Comparison of ENCODE assay signal across 9 mouse cellular contexts in genomic region chr13:76383972-76384663, GRCm38 (mm10). TPM values are rescaled to one million over a fixed set of nuclear protein-coding genes. Genes with fewer than 3 reads are reported as not detected.
DNase-seq lines count a peak whose midpoint lies in the region; ATAC-seq and TF ChIP-seq lines count a peak whose summit lies in the region.
"Had no signal": no experiment of that assay in that cellular context is flagged by ENCODE, and none has a peak within 500 bp of the region (broad histone marks: within the 10 kb centered on the region; RNA-seq: fewer than 3 reads in every experiment).

Gene Mctp1, plus strand, starts transcription at chr13:76384535.

- H3K27me3 ChIP-seq in thymus, adult 2 months (ENCODE audit: control insufficient read depth, insufficient read depth, low read length), result peaks cover 8% of the 10 kb centered on the region; the same call in 1 of the 2 replicates
- peaks cover 28% of the 10 kb centered on the region for H3K27me3 ChIP-seq in embryonic facial prominence, embryonic 15.5 days
- peaks cover 24% of the 10 kb centered on the region for H3K27me3 ChIP-seq in heart, embryonic 11.5 days (ENCODE audit: control insufficient read depth, insufficient read depth, low read length)
- peaks cover 18% of the 10 kb centered on the region for H3K27me3 ChIP-seq in kidney, embryonic 14.5 days (ENCODE audit: control insufficient read depth, insufficient read depth, low read length)
- H3K27me3 ChIP-seq in liver, embryonic 11.5 days (replicated peaks; ENCODE audit: control insufficient read depth, insufficient read depth, low read length), result peaks cover 19% of the 10 kb centered on the region
- no peaks in the 10 kb centered on the region; the same call in 1 of the 2 replicates for H3K27me3 ChIP-seq in testis, adult 2 months (ENCODE audit: control insufficient read depth, insufficient read depth, low read length)
- H3K27me3 ChIP-seq: CH12.LX had no signal

- H3K4me1 ChIP-seq in thymus, adult 2 months (replicated peaks; ENCODE audit: control insufficient read depth, insufficient read depth, low read length), result 0 out of 2 replicates have a peak, but pooled peaks cover 3% of the 10 kb centered on the region
- H3K4me1 ChIP-seq in embryonic facial prominence, embryonic 15.5 days, result peaks cover 16% of the 10 kb centered on the region
- H3K4me1 ChIP-seq in heart, embryonic 11.5 days (ENCODE audit: control insufficient read depth, insufficient read depth, low read length), result no peaks in the 10 kb centered on the region
- no peaks in the 10 kb centered on the region for H3K4me1 ChIP-seq in kidney, embryonic 14.5 days (ENCODE audit: control insufficient read depth, insufficient read depth, low read length)
- peaks cover 5% of the 10 kb centered on the region for H3K4me1 ChIP-seq in liver, embryonic 11.5 days (replicated peaks; ENCODE audit: control insufficient read depth, insufficient read depth, low read length)
- peaks cover 6% of the 10 kb centered on the region for H3K4me1 ChIP-seq in testis, adult 2 months (ENCODE audit: control insufficient read depth, insufficient read depth, low read length)

- H3K27ac ChIP-seq in thymus, adult 2 months (ENCODE audit: control insufficient read depth, insufficient read depth, low read length), result no peak within 1 kb of the TSS
- H3K27ac ChIP-seq in embryonic facial prominence, embryonic 15.5 days (replicated peaks), result no peak within 1 kb of the TSS
- no peak within 1 kb of the TSS for H3K27ac ChIP-seq in heart, embryonic 11.5 days (ENCODE audit: low read depth, low read length)
- H3K27ac ChIP-seq in kidney, embryonic 14.5 days (ENCODE audit: low read depth, low read length), result no peak within 1 kb of the TSS
- H3K27ac ChIP-seq in liver, embryonic 11.5 days (ENCODE audit: low read depth, low read length), result no peak within 1 kb of the TSS
- no peak within 1 kb of the TSS for H3K27ac ChIP-seq in testis, adult 2 months (ENCODE audit: control insufficient read depth, insufficient read depth, low read depth, low read length)

- no peak for TF ChIP-seq CTCF in thymus, adult 2 months (IDR thresholded peaks at IDR 0.05; ENCODE audit: borderline replicate concordance, control insufficient read depth, extremely low read depth, insufficient read depth, low read length, poor library complexity)
- no peak for TF ChIP-seq CTCF in testis, adult 2 months (IDR thresholded peaks at IDR 0.05; ENCODE audit: control insufficient read depth, insufficient read depth, insufficient replicate concordance, low read depth, low read length)

- H3K9ac ChIP-seq in embryonic facial prominence, embryonic 15.5 days, result 0 out of 2 replicates have a peak within 1 kb of the TSS, but pooled peaks have one; percentile 1
- H3K9ac ChIP-seq in heart, embryonic 11.5 days (ENCODE audit: low read depth, low read length), result peak within 1 kb of the TSS; percentile 50
- peak within 1 kb of the TSS; percentile 52 for H3K9ac ChIP-seq in kidney, embryonic 14.5 days (ENCODE audit: low read depth, low read length)
- peak within 1 kb of the TSS; percentile 64 for H3K9ac ChIP-seq in liver, embryonic 11.5 days (ENCODE audit: low read depth, low read length)

- peak within 1 kb of the TSS; percentile 26 for H3K4me3 ChIP-seq in thymus, adult 2 months (ENCODE audit: control insufficient read depth, insufficient read depth, low read length)
- H3K4me3 ChIP-seq in embryonic facial prominence, embryonic 15.5 days (replicated peaks), result peak within 1 kb of the TSS; percentile 52
- H3K4me3 ChIP-seq in heart, embryonic 11.5 days (ENCODE audit: low read depth, low read length), result peak within 1 kb of the TSS; percentile 62
- H3K4me3 ChIP-seq in kidney, embryonic 14.5 days (ENCODE audit: low read length), result peak within 1 kb of the TSS; percentile 57
- peak within 1 kb of the TSS; percentile 69 for H3K4me3 ChIP-seq in liver, embryonic 11.5 days (ENCODE audit: low read depth, low read length)
- H3K4me3 ChIP-seq in testis, adult 2 months (ENCODE audit: control insufficient read depth, low read depth, low read length), result peak within 1 kb of the TSS; percentile 46

- H3K9me3 ChIP-seq in embryonic facial prominence, embryonic 15.5 days (replicated peaks), result no peaks in the 10 kb centered on the region
- no peaks in the 10 kb centered on the region for H3K9me3 ChIP-seq in heart, embryonic 11.5 days (replicated peaks; ENCODE audit: control insufficient read depth, low read length)
- H3K9me3 ChIP-seq in kidney, embryonic 14.5 days (ENCODE audit: control insufficient read depth, low read length), result no peaks in the 10 kb centered on the region
- no peaks in the 10 kb centered on the region for H3K9me3 ChIP-seq in liver, embryonic 11.5 days (ENCODE audit: control insufficient read depth, low read length)

- peak; percentile 89 for ATAC-seq in embryonic facial prominence, embryonic 15.5 days (ENCODE audit: insufficient number of reproducible peaks, low FRiP score, low TSS enrichment, low read depth)
- ATAC-seq in heart, embryonic 11.5 days (replicated peaks; ENCODE audit: insufficient number of reproducible peaks, low FRiP score, low TSS enrichment), result peak; percentile 83
- ATAC-seq in kidney, embryonic 14.5 days (ENCODE audit: low FRiP score, low TSS enrichment), result peak; percentile 96
- ATAC-seq in liver, embryonic 11.5 days (replicated peaks; ENCODE audit: low FRiP score), result peak; percentile 86
- peak; percentile 34; the same call in 1 of the 2 replicates for ATAC-seq in monocyte, adult 5-6 weeks (replicated peaks; ENCODE audit: insufficient number of reproducible peaks, low FRiP score, low TSS enrichment, poor library complexity, severe bottlenecking)

- TF ChIP-seq POLR2A in thymus, adult 2 months (IDR thresholded peaks at IDR 0.05; ENCODE audit: control insufficient read depth, extremely low read depth, insufficient read depth, low read length, poor library complexity), result no peak
- no peak for TF ChIP-seq POLR2A in testis, adult 2 months (IDR thresholded peaks at IDR 0.05; ENCODE audit: control insufficient read depth, low read depth, low read length)

- 1% methylated on average over 61 of the region's 62 CpGs for WGBS in thymus, adult 2 months
- WGBS in embryonic facial prominence, embryonic 15.5 days, result 0% methylated on average over 62 of the region's 62 CpGs
- under 1% methylated on average over 51 of the region's 62 CpGs for WGBS in heart, embryonic 11.5 days (ENCODE audit: insufficient replicate concordance)
- under 1% methylated on average over 49 of the region's 62 CpGs for WGBS in kidney, embryonic 14.5 days
- WGBS in liver, embryonic 11.5 days, result under 1% methylated on average over 61 of the region's 62 CpGs

- no peaks in the 10 kb centered on the region for H3K36me3 ChIP-seq in thymus, adult 2 months (ENCODE audit: control insufficient read depth, insufficient read depth, low read length)
- H3K36me3 ChIP-seq in embryonic facial prominence, embryonic 15.5 days, result no peaks in the 10 kb centered on the region
- no peaks in the 10 kb centered on the region for H3K36me3 ChIP-seq in heart, embryonic 11.5 days (ENCODE audit: control insufficient read depth, insufficient read depth, low read length)
- H3K36me3 ChIP-seq in kidney, embryonic 14.5 days (ENCODE audit: control insufficient read depth, insufficient read depth, low read length), result no peaks in the 10 kb centered on the region
- no peaks in the 10 kb centered on the region for H3K36me3 ChIP-seq in liver, embryonic 11.5 days (ENCODE audit: control insufficient read depth, insufficient read depth, low read length)
- no peaks in the 10 kb centered on the region for H3K36me3 ChIP-seq in testis, adult 2 months (ENCODE audit: control insufficient read depth, insufficient read depth, low read length)

- peak within 1 kb of the TSS; percentile 94 for H3K4me2 ChIP-seq in embryonic facial prominence, embryonic 15.5 days (replicated peaks)
- peak within 1 kb of the TSS; percentile 99 for H3K4me2 ChIP-seq in heart, embryonic 11.5 days
- H3K4me2 ChIP-seq in kidney, embryonic 14.5 days (replicated peaks; ENCODE audit: low read depth, low read length), result peak within 1 kb of the TSS; percentile 97
- H3K4me2 ChIP-seq in liver, embryonic 11.5 days, result peak within 1 kb of the TSS; percentile 99

- DNase-seq in thymus, adult 2 months, result peak; percentile 7
- DNase-seq in thymus, adult 18-20 months, result no peak
- DNase-seq in liver, embryonic 11.5 days (ENCODE audit: low spot score), result peak; percentile 79

RNA-seq across cellular contexts. Expression of gene Mctp1, which starts in this region (rescaled TPM):
- polyA plus RNA-seq in thymus, adult 2 months (2012; rRNA removed), result 0.60 and 0.77 TPM in 2 replicates
- polyA plus RNA-seq in embryonic facial prominence, embryonic 15.5 days (2015; fragmentation: Nextera tagmentation; extraction: Ambion mirVana), result 1.2 and 1.4 TPM in 2 replicates
- 0.27 and 0.37 TPM in 2 replicates for polyA plus RNA-seq in heart, embryonic 11.5 days (2014; fragmentation: Nextera tagmentation; extraction: Ambion mirVana)
- polyA plus RNA-seq in kidney, embryonic 14.5 days (2014; fragmentation: Nextera tagmentation; extraction: Ambion mirVana), result 0.21 and 0.72 TPM in 2 replicates
- polyA plus RNA-seq in liver, embryonic 11.5 days (2014; fragmentation: Nextera tagmentation; extraction: Ambion mirVana), result 0.89 and 1.5 TPM in 2 replicates
- total RNA-seq in monocyte, adult 5-6 weeks (2017), result 46.0 to 66.4 TPM (median 46.1 TPM) in 3 replicates
- 0.22 and 0.44 TPM in 2 replicates for polyA plus RNA-seq in testis, adult 2 months (2012; rRNA removed)

Comparison
In these comparisons a context has a peak if more than half of its experiments do, and no peak if none do; other contexts are left out.
1. Peak in DNase-seq and H3K4me3 ChIP-seq in thymus, adult 2 months; RNA of the gene not detected or under 1 TPM.
2. Peak in ATAC-seq, H3K4me3 ChIP-seq, H3K9ac ChIP-seq and H3K4me2 ChIP-seq in heart, embryonic 11.5 days; RNA of the gene not detected or under 1 TPM.
3. Peak in ATAC-seq, H3K4me3 ChIP-seq, H3K9ac ChIP-seq and H3K4me2 ChIP-seq in kidney, embryonic 14.5 days; RNA of the gene not detected or under 1 TPM.
4. ATAC-seq: peak in every context shown above with its lines; median percentile 96 in kidney, embryonic 14.5 days; 89 in embryonic facial prominence, embryonic 15.5 days; 86 in liver, embryonic 11.5 days; 83 in heart, embryonic 11.5 days; 34 in monocyte, adult 5-6 weeks.
5. H3K9ac ChIP-seq: peak in every context shown above with its lines; median percentile 64 in liver, embryonic 11.5 days; 52 in kidney, embryonic 14.5 days; 50 in heart, embryonic 11.5 days; 1 in embryonic facial prominence, embryonic 15.5 days.